Mouse (Mus musculus) mouse embryonic stem cell (cell line): ENCODE measurements around the gene Gm20604.

Experiments used
- in situ Hi-C, 2 experiments: fragments of 300-500 bp; cut with MboI; formaldehyde crosslinking; loops; 1 replicate in 1 of 2; 3 replicates in 1 of 2; pipeline ENCODE4 v1.14.3; 2019 to 2020; ENCODE audit warnings: low sequenced_read_pairs in 2 of 2, low pct_unique_long_range_greater_than_20kb in 1 of 2, mixed read lengths in 1 of 2; ENCODE audit not compliant: unreplicated experiment in 1 of 2

Gene Gm20604

GRCm38 (mm10) chr12:102756304-102756703, 2.2 kb downstream of the Gm20604 start:
- in situ Hi-C loops = loop anchor here in 1 of 2 experiments (25.0 kb wide), 1 partner anchor 769 kb away; the partner anchor contains the start of gene Cpsf2

- in situ Hi-C loops = no loop called here
These were observed 10.2 kb downstream of the Gm20604 start for GRCm38 (mm10) chr12:102748256-102748655.

GRCm38 (mm10) chr12:102744839-102745238, 13.6 kb downstream of the Gm20604 start:
- in situ Hi-C loops = no loop called here

- in situ Hi-C loops = no loop called here
These were observed 14.6 kb downstream of the Gm20604 start, which contains the start of the genes Moap1 and Tmem251 for GRCm38 (mm10) chr12:102743589-102744574. Gene Moap1, minus strand, starts transcription at chr12:102743661. Gene Tmem251, plus strand, starts transcription at chr12:102743762.

GRCm38 (mm10) chr12:102743036-102743588, 15.4 kb downstream of the Gm20604 start:
- in situ Hi-C loops = no loop called here

GRCm38 (mm10) chr12:102742056-102742455, 16.4 kb downstream of the Gm20604 start:
- in situ Hi-C loops = no loop called here

GRCm38 (mm10) chr12:102740285-102740684, 18.2 kb downstream of the Gm20604 start:
- in situ Hi-C loops = no loop called here

GRCm38 (mm10) chr12:102739096-102739495, 19.4 kb downstream of the Gm20604 start:
- in situ Hi-C loops = no loop called here

GRCm38 (mm10) chr12:102733381-102733780, 25.1 kb downstream of the Gm20604 start:
- in situ Hi-C loops = no loop called here

GRCm38 (mm10) chr12:102730798-102731619, 27.5 kb downstream of the Gm20604 start:
- in situ Hi-C loops = no loop called here

- in situ Hi-C loops = loop anchor here in 1 of 2 experiments (10.0 kb wide), 1 partner anchor 205 kb away; no protein-coding TSS in a partner anchor
These were observed 28.3 kb downstream of the Gm20604 start for GRCm38 (mm10) chr12:102729855-102730797.

GRCm38 (mm10) chr12:102725761-102726175, 32.7 kb downstream of the Gm20604 start:
- in situ Hi-C loops = loop anchor here in 1 of 2 experiments (10.0 kb wide), 1 partner anchor 201 kb away; no protein-coding TSS in a partner anchor

- in situ Hi-C loops = loop anchor here in 1 of 2 experiments (10.0 kb wide), 1 partner anchor 200 kb away; no protein-coding TSS in a partner anchor
These were observed 33.3 kb downstream of the Gm20604 start for GRCm38 (mm10) chr12:102725146-102725545.

GRCm38 (mm10) chr12:102723861-102724260, 34.6 kb downstream of the Gm20604 start:
- in situ Hi-C loops = loop anchor here (5.0 to 10.0 kb wide), 2 partner anchors 197 to 199 kb away; no protein-coding TSS in a partner anchor

GRCm38 (mm10) chr12:102722966-102723365, 35.5 kb downstream of the Gm20604 start:
- in situ Hi-C loops = loop anchor here (5.0 to 10.0 kb wide), 2 partner anchors 196 to 198 kb away; no protein-coding TSS in a partner anchor

- in situ Hi-C loops = loop anchor here (5.0 to 10.0 kb wide), 2 partner anchors 195 to 198 kb away; no protein-coding TSS in a partner anchor
These were observed 36.0 kb downstream of the Gm20604 start for GRCm38 (mm10) chr12:102722451-102722850.
